Mouse (Mus musculus) limb, embryonic 13.5 days (tissue): Measurements from ENCODE around the gene Rpl3. TPM values are rescaled to one million over a fixed set of nuclear protein-coding genes. Genes with fewer than 3 reads are reported as not detected.

Experiments
- ATAC-seq: fragments of 200-750 bp; cut with Nextera tagmentation; 2 replicates; pipeline ENCODE4 v1.8.0; 2017; ENCODE audit warnings: low read depth, moderate number of reproducible peaks, moderate TSS enrichment; ENCODE audit not compliant: low FRiP score
- H3K27ac ChIP-seq: fragments of 300-500 bp; sonication (generic); 2 replicates; pipeline ENCODE4 v1.5.1; 2015; ENCODE audit warnings: inconsistent platforms, mild to moderate bottlenecking, moderate library complexity
- H3K27me3 ChIP-seq: fragments of 300-500 bp; sonication (generic); 2 replicates; pipeline ENCODE4 v1.6.1; 2015; ENCODE audit warnings: mild to moderate bottlenecking, inconsistent platforms
- H3K36me3 ChIP-seq: fragments of 300-500 bp; sonication (generic); 2 replicates; pipeline ENCODE4 v1.6.1; 2015; ENCODE audit warnings: inconsistent platforms, mild to moderate bottlenecking, moderate library complexity
- H3K4me1 ChIP-seq: fragments of 300-500 bp; sonication (generic); 2 replicates; pipeline ENCODE4 v1.6.1; 2015; ENCODE audit warnings: inconsistent platforms
- H3K4me2 ChIP-seq: fragments of 300-500 bp; sonication (generic); replicated peaks from 2 replicates; pipeline ENCODE4 v1.6.1; 2015; ENCODE audit warnings: inconsistent platforms, mild to moderate bottlenecking, moderate library complexity
- H3K4me3 ChIP-seq: fragments of 300-500 bp; sonication (generic); 2 replicates; pipeline ENCODE4 v1.5.1; 2015; ENCODE audit warnings: moderate library complexity, mild to moderate bottlenecking, inconsistent platforms
- H3K9ac ChIP-seq: fragments of 300-500 bp; sonication (generic); 2 replicates; pipeline ENCODE4 v1.6.1; 2015; ENCODE audit warnings: mild to moderate bottlenecking, inconsistent platforms
- H3K9me3 ChIP-seq: fragments of 300-500 bp; sonication (generic); 2 replicates; pipeline ENCODE4 v1.6.1; 2016; ENCODE audit warnings: inconsistent platforms
- WGBS: fragments of 180-500 bp; shearing (Covaris S2); methylation state at CpG from one replicate; pipeline ENCODE4 v1.1.7; 2015; 5-methylcytosine and 5-hydroxymethylcytosine counted together
- polyA plus RNA-seq: library from polyadenylated mRNA; unstranded; fragments of >200 nt; fragmentation: Nextera tagmentation; extraction: Ambion mirVana; gene quantifications from 2 replicates; pipeline ENCODE4 v1.2.1, GENCODE M21; 2015

Rpl3 gene
- polyA plus RNA-seq, 1 experiment from 2014 or later = 1,057 TPM

DNA sequence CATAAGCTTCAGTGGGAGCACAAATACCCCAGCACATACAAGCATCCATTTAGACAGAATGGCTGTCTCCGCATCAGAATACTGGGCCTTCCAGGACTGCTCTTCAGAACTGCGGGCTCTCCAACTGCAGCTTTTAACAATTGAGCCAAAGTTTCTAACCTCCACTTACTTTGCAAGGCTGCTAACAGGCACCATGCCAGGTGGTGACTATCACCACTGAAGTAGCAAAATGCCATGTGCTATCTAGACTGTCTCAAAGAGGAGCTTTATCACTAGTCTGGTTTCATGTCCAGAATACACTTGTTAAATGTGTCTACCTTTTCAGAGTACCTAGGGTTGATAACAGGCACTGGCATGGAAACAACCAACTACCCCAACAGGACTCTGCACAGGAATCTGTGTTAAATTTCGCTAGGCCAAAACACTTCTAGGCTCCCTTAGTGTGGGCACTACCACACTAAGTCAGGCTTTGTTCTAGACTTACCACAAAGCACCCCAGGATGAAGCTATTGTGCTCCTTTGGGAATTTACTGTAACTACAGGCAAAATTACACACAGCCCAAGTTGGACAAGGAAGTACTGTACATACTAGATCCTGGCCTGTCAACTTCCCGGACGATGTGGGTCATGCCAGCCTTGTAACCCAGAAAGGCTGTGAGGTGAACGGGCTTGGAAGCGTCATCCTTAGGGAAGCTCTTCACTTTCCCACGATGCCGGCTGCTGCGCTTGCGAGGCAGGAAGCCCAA, 9.7 kb downstream of the Rpl3 start:
- Histone ChIP-seq H3K9ac (peak overlapping the region; percentile 96), H3K4me1 (peaks cover 31% of the 10 kb centered on the region), H3K9me3 (peaks cover 4% of the 10 kb centered on the region; the same call in 1 of the 2 replicates), H3K36me3 (peaks cover 54% of the 10 kb centered on the region), H3K27ac (peak overlapping the region; percentile 93; the same call in 1 of the 2 replicates), H3K4me2 (peak overlapping the region; percentile 94), H3K27me3 (no peaks in the 10 kb centered on the region), H3K4me3 (peak overlapping the region; percentile 87)
- WGBS = 7% methylated on average over 11 of the region's 11 CpGs
- no peak for ATAC-seq

DNA sequence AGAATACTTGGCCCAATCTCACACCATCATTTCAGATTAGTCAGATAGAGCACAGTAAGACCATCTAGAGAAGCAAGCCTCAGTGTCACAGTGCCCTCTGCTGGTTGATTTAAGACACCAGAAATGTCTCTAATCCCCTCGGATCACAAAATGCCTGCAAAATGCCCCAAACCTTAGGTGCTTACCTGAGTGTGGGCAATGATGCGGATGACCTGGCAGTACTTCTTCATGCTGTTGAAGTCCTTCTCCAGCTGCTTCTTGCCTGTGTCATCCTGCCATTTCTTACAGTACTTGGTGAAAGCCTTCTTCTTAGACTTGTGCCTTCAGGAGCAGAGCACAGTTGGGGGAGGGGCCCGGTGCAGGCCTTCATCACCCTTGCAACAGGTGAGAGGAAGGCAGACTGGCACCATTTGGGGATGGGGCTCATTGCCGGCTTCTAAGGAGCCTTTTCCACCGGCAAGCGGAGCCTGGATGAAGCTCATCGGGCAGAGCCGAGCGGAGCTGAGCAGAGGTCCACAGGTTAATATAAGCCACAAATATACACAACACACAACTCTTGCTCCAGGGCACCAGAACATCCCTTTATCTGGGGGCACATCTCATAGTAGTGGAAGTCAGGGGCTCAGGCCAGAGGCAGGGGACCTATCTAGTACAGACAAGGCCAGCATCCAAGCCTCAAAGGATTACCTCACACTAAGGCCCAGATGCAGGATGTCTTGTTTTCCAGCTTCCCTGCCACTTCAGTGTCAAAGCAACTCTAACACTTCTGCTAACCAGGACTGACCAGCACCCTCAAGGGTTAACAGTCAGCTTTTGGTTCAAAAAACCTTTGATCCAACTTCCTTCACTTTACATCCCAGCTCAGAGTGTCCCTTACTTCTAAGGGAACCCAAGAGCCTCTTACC, 10.7 kb downstream of the Rpl3 start:
- Histone ChIP-seq H3K4me1 (peaks cover 35% of the 10 kb centered on the region), H3K27me3 (no peaks in the 10 kb centered on the region), H3K9ac (peak overlapping the region; percentile 96), H3K9me3 (no peaks in the 10 kb centered on the region), H3K36me3 (peaks cover 61% of the 10 kb centered on the region), H3K4me3 (peak overlapping the region; percentile 87), H3K4me2 (peak overlapping the region; percentile 94), H3K27ac (no peak overlapping the region)
- ATAC-seq = no peak
- WGBS = 50% methylated on average over 9 of the region's 9 CpGs

DNA sequence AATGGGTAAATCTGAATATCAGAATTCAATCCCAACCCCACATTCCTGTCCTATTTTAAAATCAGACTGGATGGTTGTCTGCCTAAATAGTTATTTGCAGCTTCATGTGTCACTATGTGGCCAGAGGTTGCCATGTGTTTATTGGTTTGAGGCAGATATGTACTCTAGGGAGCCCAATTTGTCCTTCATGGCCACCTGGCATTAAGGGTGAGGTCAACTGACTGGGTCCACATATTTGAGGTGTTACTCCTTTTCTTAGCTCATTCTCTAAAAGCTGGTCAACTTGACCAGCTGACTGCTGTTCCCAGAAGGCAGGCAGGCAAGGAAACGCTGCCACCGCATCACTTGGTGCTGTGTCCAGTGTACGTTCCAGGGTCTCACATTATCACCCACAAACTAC, 11.7 kb downstream of the Rpl3 start:
- Histone ChIP-seq H3K9me3 (no peaks in the 10 kb centered on the region), H3K4me3 (no peak overlapping the region), H3K4me1 (peaks cover 43% of the 10 kb centered on the region), H3K27me3 (no peaks in the 10 kb centered on the region), H3K36me3 (peaks cover 61% of the 10 kb centered on the region), H3K27ac (no peak overlapping the region), H3K9ac (peak overlapping the region; percentile 48), H3K4me2 (peak overlapping the region; percentile 94)
- 83% methylated on average over 3 of the region's 3 CpGs for WGBS
- no peak for ATAC-seq

DNA sequence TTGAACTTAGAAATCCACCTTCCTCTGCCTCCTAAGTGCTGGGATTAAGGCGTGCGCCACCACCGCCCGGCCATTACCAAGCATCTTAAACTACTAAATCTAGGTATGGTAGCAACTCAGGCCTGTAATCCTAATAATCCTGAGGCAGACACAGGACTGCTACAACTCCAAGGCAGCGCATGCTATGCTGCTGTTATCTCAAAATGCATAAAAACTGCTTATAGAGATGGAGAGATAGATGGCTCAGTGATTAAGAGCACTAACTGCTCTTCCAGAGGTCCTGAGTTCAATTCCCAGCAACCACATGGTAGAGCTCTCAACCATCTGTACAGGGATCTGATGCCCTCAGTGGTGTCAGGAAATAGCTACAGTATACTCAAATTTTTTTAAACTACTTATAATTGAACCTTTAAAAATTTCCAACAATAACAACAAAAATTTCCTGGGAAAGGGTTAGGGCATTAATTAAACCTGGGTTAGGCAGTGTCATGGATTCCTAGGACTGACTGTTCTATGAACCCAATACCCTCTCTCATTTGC, 12.5 kb downstream of the Rpl3 start:
- Histone ChIP-seq H3K4me3 (no peak overlapping the region), H3K4me2 (0 out of 2 replicates have a peak overlapping the region, but pooled peaks have one; percentile 94), H3K9me3 (no peaks in the 10 kb centered on the region), H3K27me3 (no peaks in the 10 kb centered on the region), H3K9ac (0 out of 2 replicates have a peak overlapping the region, but pooled peaks have one; percentile 48), H3K4me1 (peaks cover 43% of the 10 kb centered on the region), H3K36me3 (peaks cover 61% of the 10 kb centered on the region), H3K27ac (no peak overlapping the region)
- WGBS = 89% methylated on average over 5 of the region's 5 CpGs
- no peak for ATAC-seq

DNA sequence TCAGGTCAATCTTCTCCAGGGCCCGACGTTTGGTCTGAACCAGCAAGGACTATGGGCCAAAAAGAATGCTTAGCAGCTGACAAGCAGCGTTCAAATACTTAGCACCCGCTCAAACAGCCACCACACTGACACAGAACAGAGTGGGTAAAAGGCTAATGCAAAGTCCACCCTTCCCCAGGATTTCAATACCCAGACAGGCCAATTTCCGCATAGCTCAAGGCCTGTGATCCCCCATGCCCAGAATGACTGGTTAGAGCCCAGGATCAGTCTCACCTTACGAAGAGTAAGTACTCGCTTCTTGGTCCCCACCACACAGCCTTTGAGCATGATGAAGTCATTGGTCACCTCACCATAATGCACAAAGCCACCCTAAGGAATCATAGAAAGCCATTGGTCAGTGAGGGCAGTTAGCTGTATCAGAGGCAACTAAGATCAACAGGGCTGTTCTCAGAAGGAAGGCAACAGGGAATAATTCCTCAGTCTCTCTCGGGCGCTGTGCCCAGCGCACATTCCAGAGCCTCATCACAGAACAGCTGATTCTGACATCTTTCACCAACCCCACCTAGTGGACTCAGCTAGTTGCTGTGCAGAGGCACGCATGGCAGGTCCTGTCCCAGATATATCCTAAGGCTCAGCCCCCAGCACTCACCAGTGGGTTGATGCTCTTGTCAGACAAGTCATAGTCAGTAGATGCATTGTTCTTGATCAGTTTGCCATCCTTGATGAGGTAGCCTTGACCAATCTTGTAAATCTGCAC, 13.4 kb downstream of the Rpl3 start:
- peaks cover 43% of the 10 kb centered on the region for H3K4me1 ChIP-seq
- ATAC-seq = no peak
- no peak overlapping the region for H3K27ac ChIP-seq
- WGBS = 76% methylated on average over 11 of the region's 11 CpGs
- no peak overlapping the region for H3K9ac ChIP-seq
- H3K4me2 ChIP-seq = no peak overlapping the region; the same call in 1 of the 2 replicates
- peaks cover 61% of the 10 kb centered on the region for H3K36me3 ChIP-seq
- no peaks in the 10 kb centered on the region for H3K9me3 ChIP-seq
- H3K4me3 ChIP-seq = no peak overlapping the region
- no peaks in the 10 kb centered on the region for H3K27me3 ChIP-seq

DNA sequence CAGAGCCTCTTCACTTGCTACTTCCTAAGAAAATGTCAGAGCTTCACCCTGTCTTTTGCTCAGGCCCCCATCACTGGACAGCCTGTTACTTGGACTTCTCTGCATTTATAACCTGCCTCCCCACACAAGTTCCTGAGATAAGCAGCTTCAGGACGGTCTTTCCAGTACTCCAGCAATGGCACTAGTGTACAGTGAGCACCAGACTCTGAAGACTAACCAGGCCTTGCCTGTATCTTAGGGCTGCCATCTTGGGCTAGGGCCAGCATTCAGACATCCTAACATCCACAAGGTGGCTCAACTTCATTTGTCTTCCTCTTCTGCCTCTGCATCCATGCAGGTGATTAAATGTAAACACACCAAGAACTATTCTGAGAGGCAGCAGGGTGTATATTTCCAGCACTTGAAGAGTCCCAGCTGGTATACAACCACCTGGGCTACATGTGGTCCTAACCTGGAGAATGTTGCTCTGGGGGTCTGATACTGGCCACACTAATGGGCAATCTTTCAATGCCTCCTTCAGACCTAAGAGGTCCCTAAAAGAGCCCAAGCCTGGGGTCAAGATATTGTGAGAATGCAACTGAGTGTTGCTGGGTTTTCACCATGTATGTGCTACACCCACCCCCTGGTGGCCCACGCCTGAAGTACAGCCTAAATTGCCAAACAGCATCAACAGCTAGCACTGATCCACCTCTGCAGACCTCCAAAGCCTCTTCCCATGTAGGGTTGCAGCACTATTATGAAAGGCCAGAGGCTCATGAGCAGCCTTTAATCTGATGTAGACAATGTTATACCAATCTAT, 15.1 kb downstream of the Rpl3 start:
- WGBS = 6% methylated on average over 2 of the region's 2 CpGs
- peak; percentile 41 for ATAC-seq
- Histone ChIP-seq H3K4me3 (no peak overlapping the region), H3K9ac (peak overlapping the region; percentile 50; the same call in 1 of the 2 replicates), H3K4me2 (no peak overlapping the region), H3K27me3 (no peaks in the 10 kb centered on the region), H3K4me1 (peaks cover 40% of the 10 kb centered on the region), H3K36me3 (peaks cover 52% of the 10 kb centered on the region), H3K27ac (peak overlapping the region; percentile 70), H3K9me3 (no peaks in the 10 kb centered on the region)

DNA sequence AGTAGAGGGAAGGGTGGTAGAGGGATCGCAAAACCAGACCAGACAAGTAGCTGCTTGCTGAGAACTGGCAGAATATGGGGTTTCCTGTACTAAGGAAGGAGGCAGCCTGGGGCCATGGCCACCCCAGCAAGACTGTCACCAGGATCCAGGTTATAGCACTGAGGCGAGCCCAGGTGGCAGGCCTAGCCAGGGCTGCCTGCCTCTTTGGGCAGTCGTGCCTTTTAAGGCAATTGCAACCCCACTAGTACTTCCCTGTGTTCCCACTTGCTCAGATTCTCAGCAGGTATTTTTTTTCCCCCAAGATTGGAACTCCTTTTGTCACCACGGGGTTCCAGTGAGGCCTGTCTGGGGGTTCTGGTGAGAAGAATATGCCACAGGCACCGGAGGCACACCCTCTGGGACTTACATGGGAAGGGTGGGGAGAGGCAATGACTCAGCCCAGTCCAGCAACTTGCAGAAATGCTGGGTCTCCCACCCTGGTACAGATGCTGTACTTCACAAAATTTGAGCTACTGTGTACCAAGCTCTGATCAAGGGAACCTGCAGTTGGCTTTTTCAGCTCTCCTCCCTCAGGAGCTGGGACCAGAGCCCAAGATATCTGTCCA, 15.8 kb downstream of the Rpl3 start:
- peak overlapping the region; percentile 70 for H3K27ac ChIP-seq

DNA sequence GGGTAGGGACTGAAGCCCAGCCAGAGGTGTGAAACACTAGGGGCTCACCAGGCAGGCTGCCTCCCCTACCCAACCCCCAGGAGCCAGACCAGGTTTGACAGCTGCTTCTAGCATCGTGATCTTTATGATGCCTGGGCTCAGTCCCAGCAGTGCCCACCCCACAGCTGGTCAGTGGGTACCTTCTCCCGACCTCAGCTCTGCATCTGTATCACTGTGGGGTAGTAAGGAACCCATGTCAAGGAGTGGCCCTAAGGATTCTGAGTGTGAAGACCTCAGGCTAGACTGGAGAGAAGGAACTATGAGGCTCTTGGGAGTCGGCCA, 16.3 kb downstream of the Rpl3 start:
- Histone ChIP-seq H3K36me3 (peaks cover 40% of the 10 kb centered on the region), H3K4me2 (no peak overlapping the region; the same call in 1 of the 2 replicates), H3K9me3 (no peaks in the 10 kb centered on the region), H3K4me3 (no peak overlapping the region), H3K27me3 (no peaks in the 10 kb centered on the region), H3K27ac (peak overlapping the region; percentile 70), H3K4me1 (peaks cover 28% of the 10 kb centered on the region), H3K9ac (peak overlapping the region; percentile 50; the same call in 1 of the 2 replicates)
- 14% methylated on average over 3 of the region's 3 CpGs for WGBS
- no peak for ATAC-seq

More for the DNA sequence above, 15.8 kb downstream of the Rpl3 start:
- Histone ChIP-seq H3K36me3 (peaks cover 45% of the 10 kb centered on the region), H3K4me3 (no peak overlapping the region), H3K27me3 (no peaks in the 10 kb centered on the region), H3K4me2 (no peak overlapping the region), H3K9me3 (no peaks in the 10 kb centered on the region), H3K4me1 (peaks cover 33% of the 10 kb centered on the region), H3K9ac (peak overlapping the region; percentile 50; the same call in 1 of the 2 replicates)
- ATAC-seq = no peak
- 15% methylated on average over 5 of the region's 5 CpGs for WGBS

DNA sequence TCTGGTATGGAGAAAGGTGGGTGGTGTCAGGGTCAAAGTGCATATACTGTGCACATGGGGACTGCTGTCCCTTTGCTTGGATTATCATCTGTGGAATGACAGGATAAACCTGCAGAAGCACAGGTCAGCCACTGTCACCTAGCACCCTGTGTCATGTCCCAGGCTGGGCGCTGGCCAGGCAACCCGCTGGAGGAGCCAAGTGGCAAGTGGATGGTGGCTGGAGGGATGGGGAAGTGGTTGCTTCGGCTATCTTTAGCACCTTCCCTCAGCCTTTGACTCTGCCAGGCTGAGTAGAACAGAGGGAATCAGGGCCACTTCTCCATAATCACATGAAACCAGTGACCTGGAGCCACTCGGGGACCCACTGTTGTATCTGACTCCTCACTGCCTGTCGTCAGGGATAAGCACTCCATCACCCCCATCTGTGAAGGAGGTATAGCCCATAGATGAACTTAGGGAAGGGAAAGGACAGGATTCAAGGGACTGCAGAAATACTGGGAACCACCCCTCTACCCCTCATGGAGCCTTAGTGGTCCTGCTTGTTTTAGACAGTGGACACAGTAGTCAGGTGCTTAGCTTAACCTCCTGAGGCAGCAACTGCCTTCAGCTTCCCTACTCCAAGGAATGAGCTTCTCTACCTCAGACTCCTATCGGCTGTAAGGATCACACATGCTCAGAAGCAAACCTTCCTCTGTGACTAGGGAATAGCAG, 16.9 kb downstream of the Rpl3 start:
- H3K4me3 ChIP-seq = no peak overlapping the region
- H3K27me3 ChIP-seq = no peaks in the 10 kb centered on the region
- no peak for ATAC-seq
- peaks cover 28% of the 10 kb centered on the region for H3K4me1 ChIP-seq
- 54% methylated on average over 6 of the region's 6 CpGs for WGBS
- no peak overlapping the region; the same call in 1 of the 2 replicates for H3K4me2 ChIP-seq
- no peaks in the 10 kb centered on the region for H3K9me3 ChIP-seq
- peaks cover 35% of the 10 kb centered on the region for H3K36me3 ChIP-seq
- no peak overlapping the region for H3K9ac ChIP-seq
- H3K27ac ChIP-seq = peak overlapping the region; percentile 70

DNA sequence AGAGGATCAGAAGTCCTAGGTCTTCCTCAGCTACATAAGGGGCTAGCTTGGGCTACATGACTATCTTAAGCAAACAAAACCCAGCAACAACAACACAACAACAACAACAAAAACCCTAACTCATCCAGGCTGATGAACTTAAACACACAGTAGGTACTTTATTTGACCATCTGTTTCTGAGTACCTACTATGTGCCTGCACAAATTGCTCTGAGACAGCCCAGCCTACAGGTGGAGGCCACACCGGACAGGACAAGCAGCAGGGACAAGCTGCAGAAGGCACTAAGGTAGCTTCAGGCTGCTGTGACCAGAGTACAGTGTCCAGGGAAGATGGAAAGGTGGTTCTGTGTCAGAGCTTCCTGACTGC, 18.4 kb downstream of the Rpl3 start:
- Histone ChIP-seq H3K36me3 (peaks cover 19% of the 10 kb centered on the region), H3K27ac (no peak overlapping the region), H3K9me3 (no peaks in the 10 kb centered on the region), H3K4me1 (peaks cover 21% of the 10 kb centered on the region), H3K4me3 (no peak overlapping the region), H3K27me3 (no peaks in the 10 kb centered on the region), H3K9ac (no peak overlapping the region), H3K4me2 (no peak overlapping the region)
- 93% methylated on average over 1 of the region's 1 CpGs for whole genome bisulfite sequencing
- no peak for ATAC-seq
